Mouse (Mus musculus) G1E (cell line): Measurements from ENCODE around the gene Morf4l2. TPM values are rescaled to one million over a fixed set of nuclear protein-coding genes. Genes with fewer than 3 reads are reported as not detected.
"Not testable (repeated sequence)": the region's sequence is repeated elsewhere in the genome, so short reads cannot be mapped to it uniquely, and the experiment has no call there.

Experiments used
- ATAC-seq: 2 replicates; pipeline ENCODE4 v1.8.0; 2016; ENCODE audit warnings: mild to moderate bottlenecking; ENCODE audit not compliant: insufficient number of reproducible peaks, poor library complexity, low FRiP score, severe bottlenecking; ENCODE audit errors: extremely low read depth
- DNase-seq: peaks from one replicate; pipeline ENCODE4 v3.0.0; 2012; ENCODE audit warnings: low spot score
- H3K27me3 ChIP-seq: 2 replicates; pipeline ENCODE4 v1.6.1; 2012; ENCODE audit warnings: mild to moderate bottlenecking, low read length, inconsistent platforms; ENCODE audit not compliant: insufficient read depth
- H3K36me3 ChIP-seq: replicated peaks from 2 replicates; pipeline ENCODE3; 2012; ENCODE audit warnings: mild to moderate bottlenecking, inconsistent platforms
- H3K4me1 ChIP-seq: 2 replicates; pipeline ENCODE4 v1.6.1; 2012; ENCODE audit warnings: low read depth, low read length, inconsistent platforms, mixed read lengths; ENCODE audit not compliant: insufficient read depth
- H3K4me3 ChIP-seq: 2 replicates; pipeline ENCODE4 v1.5.1; 2012; ENCODE audit warnings: low read depth, mild to moderate bottlenecking, inconsistent platforms, low read length, moderate library complexity, mixed read lengths
- H3K9me3 ChIP-seq: replicated peaks from 2 replicates; pipeline ENCODE4 v1.6.1; 2012; ENCODE audit warnings: inconsistent platforms
- CTCF ChIP-seq: IDR thresholded peaks from 2 replicates; pipeline ENCODE4 v1.5.1; 2012; ENCODE audit warnings: low read depth, low read length, inconsistent platforms, mixed read lengths
- GATA1 ChIP-seq: IDR thresholded peaks from 2 replicates; pipeline ENCODE4 v1.6.1; 2012; ENCODE audit warnings: borderline replicate concordance, low read length, inconsistent platforms, mixed read lengths
- GATA2 ChIP-seq: IDR thresholded peaks from 2 replicates; pipeline ENCODE4 v1.6.1; 2012; ENCODE audit warnings: low read depth, low read length, inconsistent platforms, borderline replicate concordance
- POLR2AphosphoS5 ChIP-seq: IDR thresholded peaks from 2 replicates; pipeline ENCODE4 v1.6.1; 2012; ENCODE audit warnings: low read depth, low read length, inconsistent platforms; ENCODE audit not compliant: insufficient replicate concordance
- TAL1 ChIP-seq: conservative IDR thresholded peaks from 2 replicates; pipeline ENCODE4 v1.6.1; 2012; ENCODE audit warnings: low read depth, low read length, inconsistent platforms, mixed read lengths
- polyA plus RNA-seq: library from polyadenylated mRNA; stranded (reverse); fragments of >175 nt; gene quantifications from 2 replicates; pipeline ENCODE4 v1.2.3, GENCODE M21; 2012
- total RNA-seq, 2 experiments: library from RNA; stranded (forward) in 1 of 2; stranded (reverse) in 1 of 2; fragments of 200-1000 nt in 1 of 2; fragments of >200 nt in 1 of 2; fragmentation: Nextera tagmentation in 1 of 2; gene quantifications; 2 replicates each; pipeline ENCODE4 v1.2.3; 2014 to 2017

Gene Morf4l2
- total and polyA plus RNA-seq, 3 experiments: 161 to 434 (median 351) TPM

DNA sequence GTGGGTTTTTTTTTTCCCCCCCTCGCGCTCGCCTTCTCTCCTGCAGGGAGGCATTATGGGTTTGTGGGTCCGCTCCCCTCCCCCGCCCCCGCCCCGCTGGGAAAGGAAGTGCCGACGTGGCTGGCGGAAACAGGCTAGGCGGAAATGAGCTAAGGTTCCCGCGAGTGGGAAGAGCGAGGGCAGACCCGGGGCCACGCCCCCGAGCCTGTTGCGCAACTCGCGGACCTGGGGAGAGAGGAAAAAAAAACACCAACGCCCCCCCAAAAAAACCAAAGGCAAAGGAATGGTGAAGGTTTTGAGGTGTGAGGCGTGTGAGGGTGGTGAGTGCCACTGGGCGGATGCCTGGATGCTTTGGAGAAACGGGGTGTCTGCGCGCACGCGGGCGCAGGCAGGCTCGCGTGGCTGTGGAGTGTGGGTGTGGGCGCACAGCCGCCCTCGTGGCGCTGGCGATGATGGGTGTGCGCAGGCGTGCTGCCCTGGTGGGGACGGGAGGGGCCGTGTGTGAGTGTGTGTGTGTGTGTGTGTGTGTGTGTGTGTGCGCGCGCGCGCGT is 1.8 kb downstream of the Morf4l2 start:
- Histone ChIP-seq H3K36me3 (peaks cover 8% of the 10 kb centered on the region), H3K4me1 (peaks cover 7% of the 10 kb centered on the region; the same call in 1 of the 2 replicates), H3K9me3 (no peaks in the 10 kb centered on the region), H3K4me3 (peak overlapping the region; percentile 74), H3K27me3 (no peaks in the 10 kb centered on the region)
- DNase-seq: peak; percentile 35
- ATAC-seq: no peak; the same call in 1 of the 2 replicates
- TF ChIP-seq CTCF (no peak), TAL1 (no peak), POLR2AphosphoS5 (no peak), GATA1 (no peak), GATA2 (no peak)

DNA sequence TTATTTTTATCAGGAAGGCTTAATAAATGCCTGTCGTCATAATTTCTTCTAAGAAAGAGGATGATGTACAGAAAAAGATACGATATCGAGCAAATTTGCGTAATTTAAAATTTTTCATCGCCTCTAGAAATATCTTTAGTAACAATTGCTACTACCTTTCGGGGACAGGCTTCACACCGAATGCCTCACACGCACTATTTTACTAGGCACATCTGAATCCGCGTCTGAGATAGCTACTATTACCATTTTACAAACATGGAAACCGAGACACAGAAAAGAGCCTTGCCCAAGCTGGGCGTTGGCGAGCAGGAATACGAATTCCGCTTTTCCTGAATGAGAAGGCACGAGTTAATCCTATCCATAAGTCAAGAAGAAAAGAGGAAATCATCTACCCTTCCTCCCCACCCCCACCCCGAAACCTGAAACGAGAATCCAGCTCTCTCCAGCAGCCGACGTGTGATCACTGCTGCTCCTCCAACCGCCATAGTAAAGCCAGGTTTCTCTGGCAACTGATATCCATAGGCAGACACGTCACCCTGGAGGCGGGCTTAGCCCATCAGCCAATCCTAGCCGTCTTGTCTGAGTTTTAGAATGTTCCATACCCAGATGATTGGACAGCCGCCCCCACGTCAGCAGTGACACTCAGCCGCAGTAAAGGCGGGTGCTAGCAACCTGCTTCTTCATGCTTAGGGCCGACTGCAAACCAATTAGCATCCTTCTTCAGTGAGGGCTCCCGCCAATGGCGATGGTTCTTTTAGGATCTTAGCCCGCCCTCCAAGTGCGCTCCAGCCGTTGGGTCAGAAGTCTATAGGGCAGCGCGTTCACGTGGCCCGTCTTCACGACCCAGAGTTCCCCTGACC is 2.5 kb downstream of the Morf4l2 start:
- H3K9me3 ChIP-seq: no peaks in the 10 kb centered on the region
- ATAC-seq (peak; percentile 88), DNase-seq (peak; percentile 68)
- H3K27me3 ChIP-seq: no peaks in the 10 kb centered on the region
- H3K36me3 ChIP-seq: peaks cover 10% of the 10 kb centered on the region
- peak overlapping the region; percentile 74 for H3K4me3 ChIP-seq
- H3K4me1 ChIP-seq: peaks cover 7% of the 10 kb centered on the region; the same call in 1 of the 2 replicates
- TF ChIP-seq POLR2AphosphoS5 (no peak), TAL1 (no peak), GATA2 (no peak), CTCF (no peak), GATA1 (no peak)

DNA sequence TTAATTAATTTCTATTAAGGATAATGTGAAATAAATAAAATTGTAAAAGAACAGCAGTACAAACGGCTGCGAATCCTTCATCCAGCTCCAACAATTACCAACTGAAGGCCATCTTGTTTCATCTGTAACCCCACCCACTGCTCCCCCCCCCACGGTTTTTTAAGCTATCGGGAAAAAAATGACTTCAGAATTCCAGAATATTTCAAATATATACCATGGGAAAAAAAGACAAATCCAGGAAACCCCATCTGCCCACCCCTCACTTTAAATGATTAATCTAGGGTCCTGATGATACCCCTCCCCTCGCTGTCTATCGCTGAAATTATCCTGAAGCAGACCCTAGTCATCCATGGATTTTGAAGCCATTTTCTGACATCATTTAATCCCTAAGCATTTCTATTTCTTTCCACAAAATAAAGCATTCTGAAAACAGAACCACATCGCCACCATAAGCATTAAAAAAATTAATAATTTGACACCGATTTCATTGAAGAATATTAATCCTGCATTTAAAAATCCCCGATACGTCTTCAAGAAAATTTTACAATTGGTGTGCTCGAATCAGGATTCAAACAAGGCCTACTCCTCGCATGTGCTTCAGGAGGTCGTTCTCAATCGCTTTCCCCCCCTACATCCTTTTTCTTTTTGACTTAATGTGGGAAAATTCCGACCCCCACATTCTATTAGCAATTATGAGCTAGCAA is 3.3 kb downstream of the Morf4l2 start:
- peaks cover 7% of the 10 kb centered on the region; the same call in 1 of the 2 replicates for H3K4me1 ChIP-seq
- DNase-seq (no peak), ATAC-seq (no peak)
- TF ChIP-seq GATA1: no peak
- no peak for TF ChIP-seq TAL1
- TF ChIP-seq POLR2AphosphoS5: no peak
- TF ChIP-seq GATA2: no peak
- TF ChIP-seq CTCF: no peak
- peaks cover 14% of the 10 kb centered on the region for H3K36me3 ChIP-seq
- H3K9me3 ChIP-seq: no peaks in the 10 kb centered on the region
- no peaks in the 10 kb centered on the region for H3K27me3 ChIP-seq
- peak overlapping the region; percentile 74 for H3K4me3 ChIP-seq

DNA sequence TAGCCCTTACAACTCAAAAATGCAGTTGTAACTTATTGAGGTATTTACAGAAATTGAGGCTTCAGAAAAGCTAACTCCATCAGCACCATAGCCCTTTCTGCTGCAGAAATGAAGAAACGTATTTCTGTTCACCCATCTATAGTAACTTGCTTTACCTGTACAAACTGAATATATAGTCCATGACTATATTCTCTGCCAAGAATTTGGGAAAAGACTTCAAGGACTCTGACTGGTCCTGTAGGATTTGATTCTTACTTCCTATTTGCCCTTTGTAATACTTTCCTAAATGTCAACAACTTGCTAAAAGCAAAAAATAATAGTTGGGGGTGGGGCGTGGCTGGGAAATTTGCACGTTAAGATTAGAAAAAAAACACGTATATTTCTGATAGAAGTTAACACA is 11.5 kb downstream of the Morf4l2 start:
- peaks cover 14% of the 10 kb centered on the region for H3K36me3 ChIP-seq

DNA sequence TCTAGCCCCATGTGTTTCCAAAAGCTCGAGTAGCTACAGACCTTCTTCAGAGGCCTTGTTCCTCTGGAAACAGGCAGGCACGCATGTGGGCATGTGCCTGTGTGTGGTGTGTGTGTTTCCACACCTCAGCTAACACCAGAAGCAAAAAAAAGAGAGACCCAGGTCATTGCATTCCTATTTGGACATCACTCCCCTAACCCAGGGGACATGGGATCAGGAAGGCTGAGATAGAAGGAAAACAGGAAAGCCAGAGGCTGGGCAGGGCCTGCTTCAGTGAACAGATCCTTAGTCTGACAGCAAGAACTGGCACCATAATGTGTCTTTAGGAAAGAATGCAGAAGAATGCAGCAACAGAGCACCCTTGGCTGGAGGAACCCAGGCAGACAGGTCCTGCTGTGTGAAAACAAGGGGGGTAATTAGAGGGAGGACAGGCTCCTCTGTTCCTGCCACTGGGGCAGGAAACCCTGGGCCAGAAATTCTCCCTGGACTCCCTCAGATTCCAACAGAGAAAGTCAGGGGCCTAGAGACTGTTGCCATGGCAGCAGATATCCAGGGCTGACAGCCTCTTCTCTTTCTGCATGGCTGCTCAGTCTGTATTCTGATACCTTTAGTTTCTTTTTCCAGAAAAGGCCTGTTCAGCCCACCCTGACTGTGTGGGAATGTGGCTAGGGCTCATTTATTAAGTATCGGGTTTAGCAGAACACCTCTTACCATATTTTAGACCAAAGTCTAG is 28.6 kb downstream of the Morf4l2 start:
- DNase-seq, H3K4me1 ChIP-seq, H3K4me3 ChIP-seq, H3K9me3 ChIP-seq, H3K27me3 ChIP-seq, H3K36me3 ChIP-seq, ATAC-seq: not testable (repeated sequence)

More for the DNA sequence above, 11.5 kb downstream of the Morf4l2 start:
- Histone ChIP-seq H3K4me1 (no peaks in the 10 kb centered on the region), H3K27me3 (no peaks in the 10 kb centered on the region), H3K4me3 (no peak overlapping the region), H3K9me3 (no peaks in the 10 kb centered on the region)
- ATAC-seq: no peak
- no peak for TF ChIP-seq TAL1
- TF ChIP-seq POLR2AphosphoS5: no peak
- TF ChIP-seq GATA1: no peak
- TF ChIP-seq GATA2: no peak
- no peak for TF ChIP-seq CTCF
- no peak for DNase-seq

DNA sequence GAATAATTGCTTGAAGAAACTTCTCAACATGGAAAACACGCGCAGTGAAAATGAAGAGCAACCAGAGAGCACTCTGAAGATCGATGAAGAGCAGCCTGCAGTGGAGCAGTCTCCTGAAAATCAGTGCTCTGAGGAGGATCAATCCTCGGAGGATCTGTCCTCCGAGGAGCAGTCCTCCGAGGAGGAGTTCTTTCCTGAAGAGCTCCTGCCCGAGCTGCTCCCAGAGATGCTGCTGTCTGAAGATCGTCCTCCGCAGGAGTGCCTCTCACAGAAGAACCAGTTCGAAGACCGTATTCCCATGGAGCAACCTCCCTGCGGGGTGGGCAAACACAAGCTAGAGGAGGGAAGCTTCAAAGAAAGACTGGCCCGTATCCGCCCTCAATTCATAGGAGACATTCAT is 34.7 kb downstream of the Morf4l2 start:
- no peak for ATAC-seq
- Histone ChIP-seq H3K27me3 (peaks cover 3% of the 10 kb centered on the region; the same call in 1 of the 2 replicates), H3K4me1 (no peaks in the 10 kb centered on the region; the same call in 1 of the 2 replicates), H3K36me3 (no peaks in the 10 kb centered on the region), H3K9me3 (no peaks in the 10 kb centered on the region), H3K4me3 (no peak overlapping the region)
- DNase-seq: no peak
- TF ChIP-seq GATA2 (no peak), CTCF (no peak), TAL1 (no peak), GATA1 (no peak), POLR2AphosphoS5 (no peak)
